Mouse (Mus musculus) stomach, postnatal 0 days (tissue): Measurements from ENCODE around the gene Slc39a1. TPM values are rescaled to one million over a fixed set of nuclear protein-coding genes. Genes with fewer than 3 reads are reported as not detected.

ENCODE experiments used
- ATAC-seq: fragments of 200-750 bp; cut with Nextera tagmentation; 2 replicates; pipeline ENCODE4 v1.8.0; 2017; ENCODE audit not compliant: low FRiP score, low TSS enrichment
- DNase-seq: peaks from one replicate; pipeline ENCODE4 v3.0.0-alpha.2; 2016; ENCODE audit warnings: low spot score
- H3K27ac ChIP-seq: fragments of 300-500 bp; sonication (generic); replicated peaks from 2 replicates; pipeline ENCODE4 v1.5.1; 2014; ENCODE audit warnings: mild to moderate bottlenecking, control low read depth
- H3K27me3 ChIP-seq: fragments of 300-500 bp; sonication (generic); 2 replicates; pipeline ENCODE4 v1.6.1; 2014; ENCODE audit warnings: low read length; ENCODE audit not compliant: control insufficient read depth, insufficient read depth
- H3K36me3 ChIP-seq: fragments of 300-500 bp; sonication (generic); 2 replicates; pipeline ENCODE4 v1.6.1; 2014; ENCODE audit warnings: low read length, mixed read lengths; ENCODE audit not compliant: control insufficient read depth, insufficient read depth
- H3K4me1 ChIP-seq: fragments of 300-500 bp; sonication (generic); replicated peaks from 2 replicates; pipeline ENCODE4 v1.6.1; 2014; ENCODE audit warnings: antibody characterized with exemption; ENCODE audit not compliant: control insufficient read depth, insufficient read depth
- H3K4me2 ChIP-seq: fragments of 300-500 bp; sonication (generic); replicated peaks from 2 replicates; pipeline ENCODE4 v1.6.1; 2014; ENCODE audit warnings: low read depth, mild to moderate bottlenecking, control low read depth, moderate library complexity
- H3K4me3 ChIP-seq: fragments of 300-500 bp; sonication (generic); 2 replicates; pipeline ENCODE4 v1.5.1; 2014; ENCODE audit warnings: low read depth, low read length, control low read depth
- H3K9ac ChIP-seq: fragments of 300-500 bp; sonication (generic); 2 replicates; pipeline ENCODE4 v1.6.1; 2014; ENCODE audit warnings: mild to moderate bottlenecking, low read length, control low read depth, mixed read lengths
- H3K9me3 ChIP-seq: fragments of 300-500 bp; sonication (generic); 2 replicates; pipeline ENCODE4 v1.6.1; 2016; ENCODE audit warnings: low read length; ENCODE audit not compliant: control insufficient read depth
- CTCF ChIP-seq: IDR thresholded peaks from 2 replicates; pipeline ENCODE4 v1.5.1; 2016; ENCODE audit warnings: antibody characterized with exemption, low read depth, mild to moderate bottlenecking, moderate library complexity
- EP300 ChIP-seq: optimal IDR thresholded peaks from 2 replicates; pipeline ENCODE3; 2016; ENCODE audit warnings: antibody characterized with exemption
- whole genome bisulfite sequencing: fragments of 180-500 bp; shearing (Covaris S2); extraction: QIAGEN DNeasy Blood & Tissue Kit; methylation state at CpG from one replicate; pipeline ENCODE4 v1.1.7; 2014; 5-methylcytosine and 5-hydroxymethylcytosine counted together
- polyA plus RNA-seq: library from polyadenylated mRNA; unstranded; fragments of >200 nt; fragmentation: Nextera tagmentation; extraction: Ambion mirVana; gene quantifications from 2 replicates; pipeline ENCODE4 v1.2.1, GENCODE M21; 2015

The Slc39a1 gene
- polyA plus RNA-seq, 1 experiment from 2014 or later, result 102 TPM

GRCm38 (mm10) chr3:90231075-90231474 is 16.9 kb upstream of the Slc39a1 start:
- peak overlapping the region; percentile 93; the same call in 1 of the 2 replicates for H3K27ac ChIP-seq

GRCm38 (mm10) chr3:90231507-90232333 is 16.3 kb upstream of the Slc39a1 start, which contains the start of gene Jtb:
Gene Jtb (plus strand): TSS chr3:90231597.
- ATAC-seq (peak; percentile 97), DNase-seq (peak; percentile 95)
- H3K4me1 ChIP-seq, result no peaks in the 10 kb centered on the region
- under 1% methylated on average over 61 of the region's 61 CpGs for WGBS
- H3K9me3 ChIP-seq, result no peaks in the 10 kb centered on the region
- H3K27ac ChIP-seq, result peak within 1 kb of the TSS; percentile 93
- peaks cover 9% of the 10 kb centered on the region for H3K36me3 ChIP-seq
- peak within 1 kb of the TSS; percentile 63 for H3K4me2 ChIP-seq
- TF ChIP-seq EP300 (no peak), CTCF (no peak; the same call in 1 of the 2 replicates)
- H3K4me3 ChIP-seq, result peak within 1 kb of the TSS; percentile 77
- peak within 1 kb of the TSS; percentile 78 for H3K9ac ChIP-seq
- no peaks in the 10 kb centered on the region for H3K27me3 ChIP-seq

More at GRCm38 (mm10) chr3:90231075-90231474, 16.9 kb upstream of the Slc39a1 start:
- Histone ChIP-seq H3K36me3 (peaks cover 9% of the 10 kb centered on the region), H3K4me2 (peak overlapping the region; percentile 63), H3K4me3 (peak overlapping the region; percentile 77), H3K4me1 (no peaks in the 10 kb centered on the region), H3K9ac (0 out of 2 replicates have a peak overlapping the region, but pooled peaks have one; percentile 23), H3K27me3 (no peaks in the 10 kb centered on the region), H3K9me3 (no peaks in the 10 kb centered on the region)
- TF ChIP-seq CTCF, result no peak
- no peak for TF ChIP-seq EP300
- no peak for ATAC-seq
- 13% methylated on average over 8 of the region's 8 CpGs for WGBS
- DNase-seq, result no peak

GRCm38 (mm10) chr3:90241251-90241650 is 6.7 kb upstream of the Slc39a1 start:
- no peak overlapping the region for H3K4me3 ChIP-seq
- no peak for TF ChIP-seq CTCF
- no peak for TF ChIP-seq EP300
- H3K9ac ChIP-seq, result no peak overlapping the region
- DNase-seq (no peak), ATAC-seq (no peak)
- peaks cover 4% of the 10 kb centered on the region; the same call in 1 of the 2 replicates for H3K36me3 ChIP-seq
- H3K27me3 ChIP-seq, result no peaks in the 10 kb centered on the region
- 89% methylated on average over 2 of the region's 2 CpGs for WGBS
- H3K4me2 ChIP-seq, result no peak overlapping the region
- H3K9me3 ChIP-seq, result no peaks in the 10 kb centered on the region
- H3K27ac ChIP-seq, result 0 out of 2 replicates have a peak overlapping the region, but pooled peaks have one; percentile 4
- peaks cover 7% of the 10 kb centered on the region; the same call in 1 of the 2 replicates for H3K4me1 ChIP-seq

GRCm38 (mm10) chr3:90241669-90242358 is 6.2 kb upstream of the Slc39a1 start:
- no peak overlapping the region for H3K9ac ChIP-seq
- H3K4me3 ChIP-seq, result peak overlapping the region; percentile 40; the same call in 1 of the 2 replicates
- 78% methylated on average over 10 of the region's 10 CpGs for WGBS
- H3K36me3 ChIP-seq, result peaks cover 3% of the 10 kb centered on the region; the same call in 1 of the 2 replicates
- ATAC-seq (no peak), DNase-seq (no peak)
- H3K27me3 ChIP-seq, result no peaks in the 10 kb centered on the region
- H3K9me3 ChIP-seq, result no peaks in the 10 kb centered on the region
- peak overlapping the region; percentile 60 for H3K4me2 ChIP-seq
- TF ChIP-seq EP300 (no peak), CTCF (no peak)
- peaks cover 7% of the 10 kb centered on the region; the same call in 1 of the 2 replicates for H3K4me1 ChIP-seq
- peak overlapping the region; percentile 4; the same call in 1 of the 2 replicates for H3K27ac ChIP-seq

- H3K4me2 ChIP-seq, result peak within 1 kb of the TSS; percentile 60
- H3K27ac ChIP-seq, result peak within 1 kb of the TSS; percentile 84
- DNase-seq (peak; percentile 82), ATAC-seq (peak; percentile 56)
- no peak for TF ChIP-seq CTCF
- TF ChIP-seq EP300, result no peak
- H3K4me1 ChIP-seq, result peaks cover 7% of the 10 kb centered on the region; the same call in 1 of the 2 replicates
- H3K9ac ChIP-seq, result peak within 1 kb of the TSS; percentile 58
- peak within 1 kb of the TSS; percentile 40 for H3K4me3 ChIP-seq
- 5% methylated on average over 19 of the region's 19 CpGs for WGBS
- H3K27me3 ChIP-seq, result no peaks in the 10 kb centered on the region
- H3K36me3 ChIP-seq, result no peaks in the 10 kb centered on the region; the same call in 1 of the 2 replicates
- H3K9me3 ChIP-seq, result no peaks in the 10 kb centered on the region
Measured at GRCm38 (mm10) chr3:90242984-90243775, 4.8 kb upstream of the Slc39a1 start, which contains the start of gene Creb3l4. Gene Creb3l4 (minus strand): TSS chr3:90243512.
